Mouse (Mus musculus) midbrain, embryonic 12.5 days (tissue): ENCODE measurements around the gene Nudt3. TPM values are rescaled to one million over a fixed set of nuclear protein-coding genes. Genes with fewer than 3 reads are reported as not detected.

ENCODE experiments used
- ATAC-seq: fragments of 200-750 bp; cut with Nextera tagmentation; 2 replicates; pipeline ENCODE4 v1.8.0; 2017; ENCODE audit warnings: low read depth, moderate TSS enrichment, moderate library complexity; ENCODE audit not compliant: low FRiP score
- H3K27ac ChIP-seq: fragments of 300-500 bp; sonication (generic); replicated peaks from 2 replicates; pipeline ENCODE4 v1.5.1; 2016; ENCODE audit warnings: mild to moderate bottlenecking
- H3K27me3 ChIP-seq: fragments of 300-500 bp; sonication (generic); 2 replicates; pipeline ENCODE4 v1.6.1; 2016; ENCODE audit warnings: mild to moderate bottlenecking
- H3K36me3 ChIP-seq: fragments of 300-500 bp; sonication (generic); 2 replicates; pipeline ENCODE4 v1.6.1; 2016
- H3K4me1 ChIP-seq: fragments of 300-500 bp; sonication (generic); 2 replicates; pipeline ENCODE4 v1.6.1; 2016
- H3K4me2 ChIP-seq: fragments of 300-500 bp; sonication (generic); replicated peaks from 2 replicates; pipeline ENCODE4 v1.6.1; 2016; ENCODE audit warnings: mild to moderate bottlenecking, moderate library complexity
- H3K4me3 ChIP-seq: fragments of 300-500 bp; sonication (generic); 2 replicates; pipeline ENCODE4 v1.5.1; 2016; ENCODE audit warnings: mild to moderate bottlenecking
- H3K9ac ChIP-seq: fragments of 300-500 bp; sonication (generic); replicated peaks from 2 replicates; pipeline ENCODE4 v1.6.1; 2016; ENCODE audit warnings: mild to moderate bottlenecking, moderate library complexity
- H3K9me3 ChIP-seq: fragments of 300-500 bp; sonication (generic); 2 replicates; pipeline ENCODE4 v1.6.1; 2016; ENCODE audit warnings: mild to moderate bottlenecking
- WGBS: fragments of 180-500 bp; shearing (Covaris S2); methylation state at CpG from one replicate; pipeline ENCODE4 v1.1.7; 2016; 5-methylcytosine and 5-hydroxymethylcytosine counted together
- polyA plus RNA-seq: library from polyadenylated mRNA; unstranded; fragments of >200 nt; fragmentation: Nextera tagmentation; extraction: Ambion mirVana; gene quantifications from 2 replicates; pipeline ENCODE4 v1.2.1, GENCODE M21; 2016

Nudt3 gene
- polyA plus RNA-seq, 1 experiment from 2014 or later: 189 TPM

GRCm38 (mm10) chr17:27611519-27611884, 11.8 kb downstream of the Nudt3 start:
- no peaks in the 10 kb centered on the region for H3K27me3 ChIP-seq
- peaks cover 21% of the 10 kb centered on the region for H3K4me1 ChIP-seq
- H3K9ac ChIP-seq: no peak overlapping the region
- no peaks in the 10 kb centered on the region for H3K9me3 ChIP-seq
- 0 out of 2 replicates have a peak overlapping the region, but pooled peaks have one; percentile 4 for H3K27ac ChIP-seq
- H3K4me3 ChIP-seq: no peak overlapping the region
- H3K36me3 ChIP-seq: peaks cover 6% of the 10 kb centered on the region
- WGBS: 76% methylated on average over 3 of the region's 3 CpGs
- no peak overlapping the region for H3K4me2 ChIP-seq
- ATAC-seq: no peak

DNA sequence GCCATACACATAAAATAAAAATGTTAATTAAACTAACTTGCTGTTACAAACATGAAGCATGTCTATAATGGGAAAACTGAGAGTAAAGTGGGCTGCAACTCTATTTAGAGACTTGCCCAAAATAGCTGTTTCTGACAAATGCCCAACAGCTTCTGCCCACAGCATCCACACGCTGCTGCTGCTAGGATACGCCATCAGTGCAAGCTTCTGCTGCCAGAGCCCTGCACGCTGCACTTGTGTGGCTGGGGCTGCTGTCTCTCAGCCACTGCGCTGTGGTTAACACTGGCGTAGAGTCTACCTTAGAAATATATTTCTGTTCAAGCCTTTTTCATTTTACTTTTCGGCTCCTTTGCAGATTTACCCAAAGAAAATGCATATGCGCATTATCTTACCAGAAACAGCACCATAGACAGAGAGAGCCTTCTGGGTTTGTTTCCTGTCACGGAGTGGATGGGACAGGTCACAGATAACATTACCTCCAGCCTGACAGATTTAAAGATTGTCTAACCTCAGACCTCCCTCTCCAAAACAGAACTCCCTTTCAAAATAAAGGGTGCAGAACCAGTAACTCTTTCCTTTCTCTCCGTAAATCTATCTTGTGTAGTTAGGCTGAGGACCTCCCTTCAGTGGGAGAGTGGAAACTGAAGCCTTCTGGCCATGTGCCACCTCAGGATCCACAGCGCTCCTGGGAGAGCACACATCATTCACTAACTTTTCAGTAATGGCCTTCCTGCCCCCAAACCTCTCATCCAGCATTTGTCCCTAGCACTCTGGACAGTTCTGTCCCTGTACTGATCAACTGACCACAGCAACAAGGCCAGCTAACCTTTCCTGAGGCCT, 12.4 kb downstream of the Nudt3 start:
- 0 out of 2 replicates have a peak overlapping the region, but pooled peaks have one; percentile 4 for H3K27ac ChIP-seq
- 87% methylated on average over 10 of the region's 10 CpGs for WGBS

DNA sequence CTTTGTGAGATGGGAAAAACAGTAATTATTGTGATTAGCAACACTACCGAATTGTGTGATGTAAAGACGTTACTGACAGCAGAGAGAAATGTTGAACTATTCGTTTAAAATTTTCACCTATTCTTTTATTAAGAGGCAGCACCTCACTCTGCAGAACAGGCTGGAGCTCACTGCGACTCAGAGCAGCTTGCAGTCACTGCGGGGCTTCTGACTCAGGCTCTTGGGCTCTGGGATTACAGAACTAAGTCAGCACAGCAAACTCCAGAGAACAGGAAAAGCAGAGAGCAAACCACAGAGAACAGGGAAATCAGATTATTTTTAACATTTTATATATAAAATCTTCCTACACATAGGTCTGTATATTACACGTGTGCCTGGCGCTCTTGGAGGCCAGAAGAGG, 13.7 kb downstream of the Nudt3 start:
- no peak overlapping the region for H3K4me3 ChIP-seq
- H3K4me1 ChIP-seq: peaks cover 23% of the 10 kb centered on the region
- H3K36me3 ChIP-seq: peaks cover 5% of the 10 kb centered on the region
- no peak overlapping the region for H3K4me2 ChIP-seq
- ATAC-seq: no peak
- no peaks in the 10 kb centered on the region for H3K9me3 ChIP-seq
- no peaks in the 10 kb centered on the region for H3K27me3 ChIP-seq
- no peak overlapping the region for H3K9ac ChIP-seq
- no peak overlapping the region for H3K27ac ChIP-seq
- WGBS: 94% methylated on average over 7 of the region's 7 CpGs

More for the DNA sequence above, 12.4 kb downstream of the Nudt3 start:
- Histone ChIP-seq H3K36me3 (peaks cover 5% of the 10 kb centered on the region), H3K4me2 (no peak overlapping the region), H3K4me3 (no peak overlapping the region), H3K4me1 (peaks cover 25% of the 10 kb centered on the region), H3K9ac (no peak overlapping the region), H3K27me3 (no peaks in the 10 kb centered on the region), H3K9me3 (no peaks in the 10 kb centered on the region)
- ATAC-seq: no peak

- Histone ChIP-seq H3K27ac (0 out of 2 replicates have a peak overlapping the region, but pooled peaks have one; percentile 42), H3K4me1 (peaks cover 40% of the 10 kb centered on the region), H3K27me3 (no peaks in the 10 kb centered on the region), H3K9ac (no peak overlapping the region), H3K9me3 (no peaks in the 10 kb centered on the region), H3K4me3 (no peak overlapping the region), H3K4me2 (no peak overlapping the region), H3K36me3 (peaks cover 5% of the 10 kb centered on the region)
- no peak for ATAC-seq
- WGBS: 84% methylated on average over 21 of the region's 21 CpGs
These were observed 19.6 kb downstream of the Nudt3 start for GRCm38 (mm10) chr17:27603522-27604234.

DNA sequence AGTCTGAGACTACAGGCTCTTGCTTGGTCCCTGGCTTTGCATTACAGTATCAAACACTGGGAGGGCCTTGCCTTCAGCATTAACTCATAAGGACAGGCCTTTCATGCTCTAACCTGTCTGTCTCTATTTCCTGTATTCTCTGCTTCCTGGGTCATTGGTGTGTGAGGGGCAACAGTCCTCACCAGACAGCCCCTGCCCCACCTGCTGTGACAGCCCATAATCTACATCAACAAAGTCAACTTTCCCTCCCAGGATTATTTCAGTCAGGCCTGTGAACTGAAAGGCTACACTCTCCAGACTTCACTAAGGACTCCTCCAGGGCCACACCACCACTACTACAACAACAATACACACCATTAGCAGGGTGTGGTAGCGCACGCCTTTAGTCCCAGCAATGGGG, 20.3 kb downstream of the Nudt3 start:
- H3K27ac ChIP-seq: 0 out of 2 replicates have a peak overlapping the region, but pooled peaks have one; percentile 25
- no peak for ATAC-seq
- no peaks in the 10 kb centered on the region for H3K9me3 ChIP-seq
- H3K4me3 ChIP-seq: no peak overlapping the region
- peaks cover 40% of the 10 kb centered on the region for H3K4me1 ChIP-seq
- no peak overlapping the region for H3K4me2 ChIP-seq
- H3K9ac ChIP-seq: no peak overlapping the region
- no peaks in the 10 kb centered on the region for H3K27me3 ChIP-seq
- 85% methylated on average over 2 of the region's 2 CpGs for WGBS
- H3K36me3 ChIP-seq: peaks cover under 1% of the 10 kb centered on the region; the same call in 1 of the 2 replicates

GRCm38 (mm10) chr17:27600869-27601268, 22.4 kb downstream of the Nudt3 start:
- no peak for ATAC-seq
- WGBS: 73% methylated on average over 5 of the region's 5 CpGs
- no peaks in the 10 kb centered on the region for H3K27me3 ChIP-seq

DNA sequence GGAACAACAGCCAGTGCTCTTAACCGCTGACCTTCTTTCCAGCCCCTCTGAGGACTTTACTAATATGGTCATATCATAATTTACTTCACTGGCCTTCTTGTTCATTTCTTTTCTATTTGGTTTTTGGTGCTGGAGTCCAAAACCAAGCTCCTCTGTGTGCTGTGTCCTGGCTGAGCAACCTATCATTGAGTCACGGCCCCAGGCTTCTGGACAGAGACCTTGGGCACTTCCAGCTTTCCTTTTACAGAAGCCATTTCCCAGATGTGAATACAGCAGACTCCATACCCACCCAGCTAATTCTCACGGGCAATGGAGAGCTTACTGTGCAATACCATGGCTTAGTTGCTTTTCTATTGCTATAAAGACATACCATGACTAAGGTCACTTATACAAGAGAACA, 23.0 kb downstream of the Nudt3 start:
- no peak for ATAC-seq
- no peak overlapping the region for H3K4me2 ChIP-seq
- H3K9ac ChIP-seq: no peak overlapping the region
- 85% methylated on average over 3 of the region's 3 CpGs for WGBS
- H3K27ac ChIP-seq: no peak overlapping the region
- H3K27me3 ChIP-seq: no peaks in the 10 kb centered on the region
- no peaks in the 10 kb centered on the region for H3K9me3 ChIP-seq
- no peak overlapping the region for H3K4me3 ChIP-seq
- peaks cover 20% of the 10 kb centered on the region for H3K36me3 ChIP-seq
- H3K4me1 ChIP-seq: peaks cover 35% of the 10 kb centered on the region

More at GRCm38 (mm10) chr17:27600869-27601268, 22.4 kb downstream of the Nudt3 start:
- Histone ChIP-seq H3K4me2 (no peak overlapping the region), H3K27ac (no peak overlapping the region), H3K4me1 (peaks cover 36% of the 10 kb centered on the region), H3K4me3 (no peak overlapping the region), H3K36me3 (peaks cover 14% of the 10 kb centered on the region), H3K9ac (no peak overlapping the region), H3K9me3 (no peaks in the 10 kb centered on the region)

DNA sequence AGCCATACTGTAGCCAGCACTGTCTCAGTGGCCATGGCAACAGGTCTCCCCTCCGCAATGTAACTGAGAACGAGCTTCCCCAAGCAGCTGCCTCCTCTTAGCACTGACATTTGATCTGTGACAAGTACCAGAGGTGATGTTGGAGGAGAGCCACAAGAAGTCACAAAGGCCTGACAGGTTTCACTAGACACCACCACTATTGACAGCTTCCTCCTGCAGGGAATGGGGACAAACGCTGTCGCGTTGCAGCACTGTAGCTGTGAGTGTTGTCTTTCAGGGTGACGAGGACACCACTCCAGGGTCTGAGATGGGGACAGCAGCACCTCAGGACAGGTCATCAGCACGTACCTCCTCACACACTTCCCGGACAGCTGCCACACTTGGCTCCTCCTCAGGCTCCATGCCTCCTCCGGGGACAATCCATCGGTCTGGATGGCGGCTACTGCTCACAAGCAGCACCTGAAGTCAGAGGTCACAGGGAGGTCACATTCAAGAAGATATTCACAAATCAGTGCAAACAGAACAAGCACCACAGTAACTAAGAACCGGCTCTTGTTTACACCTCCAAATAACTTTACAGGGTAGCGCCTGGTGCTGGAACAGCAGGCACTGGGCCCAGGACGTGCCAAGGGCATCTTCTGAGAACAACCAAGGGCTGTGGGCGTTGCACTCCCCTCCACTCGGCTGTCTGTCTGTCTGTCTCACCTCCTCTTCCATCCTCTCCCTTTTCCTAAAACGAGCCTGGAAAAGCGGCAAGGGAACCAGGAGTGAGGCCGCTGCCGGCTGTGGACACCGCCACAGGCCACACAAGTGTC, 26.7 kb downstream of the Nudt3 start:
- 91% methylated on average over 21 of the region's 21 CpGs for WGBS
- no peaks in the 10 kb centered on the region for H3K27me3 ChIP-seq

GRCm38 (mm10) chr17:27595659-27596375, 27.5 kb downstream of the Nudt3 start:
- ATAC-seq: no peak
- H3K36me3 ChIP-seq: peaks cover 60% of the 10 kb centered on the region

More for the DNA sequence above, 26.7 kb downstream of the Nudt3 start:
- no peak overlapping the region for H3K4me3 ChIP-seq
- H3K9ac ChIP-seq: no peak overlapping the region
- H3K4me2 ChIP-seq: no peak overlapping the region
- H3K9me3 ChIP-seq: no peaks in the 10 kb centered on the region
- no peak for ATAC-seq
- H3K36me3 ChIP-seq: peaks cover 52% of the 10 kb centered on the region
- no peak overlapping the region; the same call in 1 of the 2 replicates for H3K27ac ChIP-seq
- peaks cover 13% of the 10 kb centered on the region for H3K4me1 ChIP-seq

DNA sequence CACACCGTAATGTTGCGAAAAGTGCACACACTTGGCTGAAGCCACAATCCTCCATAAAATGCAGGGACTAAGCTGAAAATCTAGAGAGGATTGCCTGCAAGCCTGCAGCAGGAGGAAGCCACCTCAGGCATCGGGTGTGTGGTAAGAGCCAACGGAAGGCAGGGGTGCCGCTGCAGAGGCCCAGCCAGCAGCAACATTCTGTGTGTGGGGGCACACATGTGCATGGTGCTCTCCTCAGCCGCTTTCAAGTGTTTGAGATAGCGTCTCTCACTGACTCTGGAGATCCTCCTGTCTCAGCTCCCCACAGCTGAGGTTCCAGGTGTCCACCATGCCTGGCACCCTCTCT, 30.8 kb downstream of the Nudt3 start:
- Histone ChIP-seq H3K36me3 (peaks cover 82% of the 10 kb centered on the region), H3K27ac (0 out of 2 replicates have a peak overlapping the region, but pooled peaks have one; percentile 15), H3K4me3 (no peak overlapping the region), H3K9ac (no peak overlapping the region), H3K4me1 (no peaks in the 10 kb centered on the region), H3K4me2 (no peak overlapping the region), H3K27me3 (no peaks in the 10 kb centered on the region), H3K9me3 (no peaks in the 10 kb centered on the region)
- WGBS: 98% methylated on average over 7 of the region's 7 CpGs
- ATAC-seq: no peak

More at GRCm38 (mm10) chr17:27595659-27596375, 27.5 kb downstream of the Nudt3 start:
- no peak overlapping the region for H3K4me3 ChIP-seq
- no peaks in the 10 kb centered on the region for H3K9me3 ChIP-seq
- no peak overlapping the region for H3K4me2 ChIP-seq
- no peak overlapping the region for H3K9ac ChIP-seq
- WGBS: 87% methylated on average over 15 of the region's 15 CpGs
- no peak overlapping the region for H3K27ac ChIP-seq
- H3K27me3 ChIP-seq: no peaks in the 10 kb centered on the region
- peaks cover 6% of the 10 kb centered on the region for H3K4me1 ChIP-seq
